Mouse (Mus musculus): Measurements from ENCODE around the gene Ndc1.
"Not testable (repeated sequence)": the region's sequence is repeated elsewhere in the genome, so short reads cannot be mapped to it uniquely, and the experiment has no call there.

Gene Ndc1

GRCm38 (mm10) chr4:107364190-107364639 is 3.4 kb upstream of the Ndc1 start:
- no peak for DNase-seq (ENCODE audit: extremely low spot score, low read depth, low spot score)

- DNase-seq (ENCODE audit: extremely low spot score, low read depth, low spot score), result not testable (repeated sequence)
These were observed 1.2 kb upstream of the Ndc1 start for GRCm38 (mm10) chr4:107366408-107366807.

- DNase-seq (ENCODE audit: extremely low spot score, low read depth, low spot score), result no peak
These were observed 4.7 kb downstream of the Ndc1 start for GRCm38 (mm10) chr4:107372304-107372703.

- no peak for DNase-seq (ENCODE audit: extremely low spot score, low read depth, low spot score)
These were observed 7.1 kb downstream of the Ndc1 start for GRCm38 (mm10) chr4:107374677-107375076.

- no peak for DNase-seq (ENCODE audit: extremely low spot score, low read depth, low spot score)
These were observed 11.4 kb downstream of the Ndc1 start for GRCm38 (mm10) chr4:107378954-107379353.

- no peak for DNase-seq (ENCODE audit: extremely low spot score, low read depth, low spot score)
These were observed 13.3 kb downstream of the Ndc1 start for GRCm38 (mm10) chr4:107380871-107381270.

GRCm38 (mm10) chr4:107387038-107387437 is 19.5 kb downstream of the Ndc1 start:
- DNase-seq (ENCODE audit: extremely low spot score, low read depth, low spot score), result no peak

- DNase-seq (ENCODE audit: extremely low spot score, low read depth, low spot score), result no peak
These were observed 19.9 kb downstream of the Ndc1 start for GRCm38 (mm10) chr4:107387465-107387864.

- no peak for DNase-seq (ENCODE audit: extremely low spot score, low read depth, low spot score)
These were observed 20.7 kb downstream of the Ndc1 start for GRCm38 (mm10) chr4:107388291-107388690.

- DNase-seq (ENCODE audit: extremely low spot score, low read depth, low spot score), result no peak
These were observed 21.8 kb downstream of the Ndc1 start for GRCm38 (mm10) chr4:107389345-107389744.

- DNase-seq (ENCODE audit: extremely low spot score, low read depth, low spot score), result no peak
These were observed 26.2 kb downstream of the Ndc1 start for GRCm38 (mm10) chr4:107393771-107394170.

- DNase-seq (ENCODE audit: extremely low spot score, low read depth, low spot score), result no peak
These were observed 52.6 kb downstream of the Ndc1 start for GRCm38 (mm10) chr4:107420202-107420601.

- no peak for DNase-seq (ENCODE audit: extremely low spot score, low read depth, low spot score)
These were observed 54.1 kb downstream of the Ndc1 start for GRCm38 (mm10) chr4:107421711-107422110.

GRCm38 (mm10) chr4:107422176-107422575 is 54.6 kb downstream of the Ndc1 start:
- no peak for DNase-seq (ENCODE audit: extremely low spot score, low read depth, low spot score)

GRCm38 (mm10) chr4:107425616-107426015 is 58.0 kb downstream of the Ndc1 start:
- no peak for DNase-seq (ENCODE audit: extremely low spot score, low read depth, low spot score)

GRCm38 (mm10) chr4:107426631-107427030 is 59.0 kb downstream of the Ndc1 start:
- no peak for DNase-seq (ENCODE audit: extremely low spot score, low read depth, low spot score)

GRCm38 (mm10) chr4:107432717-107433116 is 65.1 kb downstream of the Ndc1 start:
- no peak for DNase-seq (ENCODE audit: extremely low spot score, low read depth, low spot score)

GRCm38 (mm10) chr4:107433998-107434355 is 66.4 kb downstream of the Ndc1 start:
- no peak for DNase-seq (ENCODE audit: extremely low spot score, low read depth, low spot score)

GRCm38 (mm10) chr4:107434356-107435237 is 67.0 kb downstream of the Ndc1 start, which contains the start of gene Glis1:
TSS of gene Glis1 (plus strand) at chr4:107434591.
- no peak for DNase-seq (ENCODE audit: extremely low spot score, low read depth, low spot score)

GRCm38 (mm10) chr4:107435238-107435946 is 67.8 kb downstream of the Ndc1 start:
- no peak for DNase-seq (ENCODE audit: extremely low spot score, low read depth, low spot score)

GRCm38 (mm10) chr4:107436476-107436875 is 68.9 kb downstream of the Ndc1 start:
- no peak for DNase-seq (ENCODE audit: extremely low spot score, low read depth, low spot score)

GRCm38 (mm10) chr4:107438741-107439140 is 71.2 kb downstream of the Ndc1 start:
- DNase-seq (ENCODE audit: extremely low spot score, low read depth, low spot score), result no peak

Measured in hindlimb bud, embryonic 11.5 days (tissue).